Comparison of ENCODE assay signal across 12 mouse cellular contexts in genomic region chr6:39057161-39057560, GRCm38 (mm10).
"Had no signal": no experiment of that assay in that cellular context is flagged by ENCODE, and none has a peak within 500 bp of the region (broad histone marks: within the 10 kb centered on the region; RNA-seq: fewer than 3 reads in every experiment).

No protein-coding gene starts in this region.

- H3K9me3 ChIP-seq: megakaryocyte, embryonic 14.5 days; midbrain, embryonic 12.5 days; midbrain, embryonic 15.5 days; neural tube, embryonic 12.5 days had no signal

- H3K9ac ChIP-seq: lung, embryonic 14.5 days; midbrain, embryonic 12.5 days; midbrain, embryonic 15.5 days; neural tube, embryonic 12.5 days had no signal

- H3K27ac ChIP-seq: midbrain, embryonic 12.5 days; midbrain, embryonic 15.5 days; neural tube, embryonic 12.5 days had no signal

- ATAC-seq: midbrain, embryonic 15.5 days had no signal

- H3K4me3 ChIP-seq: midbrain, embryonic 12.5 days; midbrain, embryonic 15.5 days; neural tube, embryonic 12.5 days had no signal

- H3K4me2 ChIP-seq: lung, embryonic 14.5 days; midbrain, embryonic 12.5 days; midbrain, embryonic 15.5 days; neural tube, embryonic 12.5 days had no signal

- H3K27me3 ChIP-seq: megakaryocyte, embryonic 14.5 days; midbrain, embryonic 12.5 days; midbrain, embryonic 15.5 days; neural tube, embryonic 12.5 days had no signal

- H3K36me3 ChIP-seq: midbrain, embryonic 12.5 days; midbrain, embryonic 15.5 days; neural tube, embryonic 12.5 days had no signal

- DNase-seq: lung, adult 18-20 months; lung, embryonic 14.5 days; lung, postnatal 10 days; lung, postnatal 4 days; right cerebral cortex, postnatal 14 days; thymus, adult 18-20 months; thymus, postnatal 14 days; thymus, postnatal 36 days had no signal
